In the genomic region with DNA sequence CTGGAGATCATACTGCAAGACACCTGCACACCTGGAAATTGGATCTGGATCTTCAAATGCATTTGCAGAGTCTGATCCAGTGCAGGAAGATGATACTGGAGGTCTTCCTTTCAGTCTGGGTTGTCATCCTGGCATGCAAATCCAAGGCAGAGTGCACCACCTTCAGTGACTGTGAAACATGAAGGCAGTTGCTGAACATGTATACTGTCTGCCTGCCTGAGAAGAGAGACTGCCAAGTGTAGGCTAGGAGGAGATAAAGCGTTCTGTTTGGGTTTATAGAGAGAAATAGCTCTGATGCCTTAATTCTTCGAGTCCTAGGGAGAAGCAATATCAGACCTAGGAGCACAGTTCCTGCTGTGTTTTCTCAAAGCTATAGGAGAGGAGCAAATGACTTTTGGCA, we compare ENCODE assay signal across 17 mouse cellular contexts. TPM values are rescaled to one million over a fixed set of nuclear protein-coding genes. Genes with fewer than 3 reads are reported as not detected.
DNase-seq lines count a peak whose midpoint lies in the region; ATAC-seq and TF ChIP-seq lines count a peak whose summit lies in the region.
"Had no signal": no experiment of that assay in that cellular context is flagged by ENCODE, and none has a peak within 500 bp of the region (broad histone marks: within the 10 kb centered on the region; RNA-seq: fewer than 3 reads in every experiment).

No protein-coding gene starts in this region.

- no peaks in the 10 kb centered on the region for H3K27me3 ChIP-seq in intestine, embryonic 16.5 days (replicated peaks; ENCODE audit: control insufficient read depth, insufficient read depth, low read length)
- H3K27me3 ChIP-seq in intestine, embryonic 15.5 days (replicated peaks) = no peaks in the 10 kb centered on the region
- no peaks in the 10 kb centered on the region for H3K27me3 ChIP-seq in midbrain, embryonic 12.5 days
- H3K27me3 ChIP-seq in midbrain, embryonic 16.5 days (ENCODE audit: control insufficient read depth, insufficient read depth, low read depth, low read length) = no peaks in the 10 kb centered on the region
- no peaks in the 10 kb centered on the region for H3K27me3 ChIP-seq in liver, embryonic 14.5 days (ENCODE audit: control insufficient read depth, insufficient read depth, low read length)
- H3K27me3 ChIP-seq: limb, embryonic 15.5 days had no signal

- H3K4me3 ChIP-seq in intestine, embryonic 16.5 days (ENCODE audit: low read length) = no peak overlapping the region
- H3K4me3 ChIP-seq in intestine, embryonic 15.5 days (replicated peaks) = no peak overlapping the region
- H3K4me3 ChIP-seq in midbrain, embryonic 12.5 days = no peak overlapping the region
- no peak overlapping the region for H3K4me3 ChIP-seq in midbrain, embryonic 16.5 days (ENCODE audit: low read depth, low read length)
- no peak overlapping the region for H3K4me3 ChIP-seq in bone marrow, adult 2 months (replicated peaks; ENCODE audit: control insufficient read depth, low read depth, low read length)
- no peak overlapping the region for H3K4me3 ChIP-seq in liver, embryonic 14.5 days (ENCODE audit: insufficient read depth in 1 of 2, low read depth in 2 of 2, low read length in 2 of 2)
- H3K4me3 ChIP-seq: limb, embryonic 15.5 days; midbrain, embryonic 10.5 days had no signal

- no peak for DNase-seq in liver, embryonic 14.5 days (ENCODE audit: low read depth in 3 of 3, low spot score in 3 of 3)
- no peak for DNase-seq in retina, embryonic 14.5 days (ENCODE audit: low spot score)
- no peak for DNase-seq in heart, postnatal 10 days
- DNase-seq: cerebellum, postnatal 25 days; gastrocnemius, postnatal 36 days; kidney, adult 2 months; kidney, postnatal 36 days; right cerebral cortex, postnatal 14 days had no signal

- TF ChIP-seq EP300 in liver, embryonic 14.5 days (IDR thresholded peaks at IDR 0.05; ENCODE audit: low read depth) = no peak

- 0 out of 2 replicates have a peak overlapping the region, but pooled peaks have one; percentile 16 for H3K27ac ChIP-seq in intestine, embryonic 16.5 days (ENCODE audit: low read length)
- no peak overlapping the region for H3K27ac ChIP-seq in intestine, embryonic 15.5 days
- H3K27ac ChIP-seq in midbrain, embryonic 12.5 days (replicated peaks) = peak overlapping the region; percentile 35; the same call in 1 of the 2 replicates
- H3K27ac ChIP-seq in midbrain, embryonic 16.5 days (ENCODE audit: low read length) = no peak overlapping the region
- H3K27ac ChIP-seq in bone marrow, adult 2 months (ENCODE audit: control insufficient read depth, insufficient read depth, low read depth, low read length, poor library complexity) = peak overlapping the region; percentile 48; the same call in 1 of the 2 replicates
- no peak overlapping the region for H3K27ac ChIP-seq in liver, embryonic 14.5 days
- H3K27ac ChIP-seq: limb, embryonic 15.5 days; midbrain, embryonic 10.5 days had no signal

- 69% methylated on average over 2 of the region's 2 CpGs for WGBS in intestine, embryonic 16.5 days
- WGBS in intestine, embryonic 15.5 days = 75% methylated on average over 2 of the region's 2 CpGs
- WGBS in midbrain, embryonic 12.5 days = 86% methylated on average over 2 of the region's 2 CpGs
- WGBS in midbrain, embryonic 16.5 days = 76% methylated on average over 2 of the region's 2 CpGs
- WGBS in bone marrow, adult 2 months = 39% methylated on average over 2 of the region's 2 CpGs
- WGBS in liver, embryonic 14.5 days (ENCODE audit: insufficient replicate concordance) = 27% methylated on average over 2 of the region's 2 CpGs

- H3K9ac ChIP-seq in intestine, embryonic 16.5 days (ENCODE audit: low read depth, low read length) = no peak overlapping the region
- no peak overlapping the region for H3K9ac ChIP-seq in intestine, embryonic 15.5 days
- no peak overlapping the region for H3K9ac ChIP-seq in midbrain, embryonic 12.5 days (replicated peaks)
- no peak overlapping the region for H3K9ac ChIP-seq in midbrain, embryonic 16.5 days (ENCODE audit: low read depth, low read length)
- no peak overlapping the region for H3K9ac ChIP-seq in liver, embryonic 14.5 days (replicated peaks)
- H3K9ac ChIP-seq: limb, embryonic 15.5 days had no signal

- H3K9me3 ChIP-seq in intestine, embryonic 16.5 days (ENCODE audit: control insufficient read depth, low read length) = no peaks in the 10 kb centered on the region
- H3K9me3 ChIP-seq in intestine, embryonic 15.5 days = no peaks in the 10 kb centered on the region
- no peaks in the 10 kb centered on the region for H3K9me3 ChIP-seq in midbrain, embryonic 12.5 days
- H3K9me3 ChIP-seq in midbrain, embryonic 16.5 days (replicated peaks; ENCODE audit: control insufficient read depth, low read length, poor library complexity, severe bottlenecking) = no peaks in the 10 kb centered on the region
- H3K9me3 ChIP-seq in liver, embryonic 14.5 days (ENCODE audit: control insufficient read depth, low read length) = no peaks in the 10 kb centered on the region
- H3K9me3 ChIP-seq: limb, embryonic 15.5 days; midbrain, embryonic 10.5 days had no signal

- no peak overlapping the region for H3K4me2 ChIP-seq in intestine, embryonic 16.5 days (ENCODE audit: low read depth, low read length)
- no peak overlapping the region for H3K4me2 ChIP-seq in intestine, embryonic 15.5 days (replicated peaks)
- H3K4me2 ChIP-seq in midbrain, embryonic 12.5 days (replicated peaks) = no peak overlapping the region
- no peak overlapping the region for H3K4me2 ChIP-seq in midbrain, embryonic 16.5 days (ENCODE audit: low read length)
- no peak overlapping the region for H3K4me2 ChIP-seq in liver, embryonic 14.5 days (ENCODE audit: low read depth)
- H3K4me2 ChIP-seq: limb, embryonic 15.5 days had no signal

- no peak for TF ChIP-seq CTCF in bone marrow, adult 2 months (IDR thresholded peaks at IDR 0.05; ENCODE audit: control insufficient read depth, insufficient read depth, low read length)
- no peak for TF ChIP-seq CTCF in liver, embryonic 14.5 days (IDR thresholded peaks at IDR 0.05; ENCODE audit: low read depth)

- no peak for ATAC-seq in intestine, embryonic 16.5 days
- no peak for ATAC-seq in intestine, embryonic 15.5 days
- ATAC-seq in midbrain, embryonic 12.5 days (ENCODE audit: low FRiP score, low read depth) = no peak
- no peak for ATAC-seq in midbrain, embryonic 16.5 days
- ATAC-seq in liver, embryonic 14.5 days (ENCODE audit: insufficient read depth) = 0 out of 2 replicates have a peak, but pooled peaks have one; percentile 8
- ATAC-seq: hindbrain, embryonic 16.5 days had no signal

- intact Hi-C loops in heart, postnatal 10 days (cut with DNase I) = no loop called here

- TF ChIP-seq POLR2A in bone marrow, adult 2 months (IDR thresholded peaks at IDR 0.05; ENCODE audit: borderline replicate concordance, control insufficient read depth, low read depth, low read length) = no peak

- H3K4me1 ChIP-seq in intestine, embryonic 16.5 days (ENCODE audit: control insufficient read depth, insufficient read depth, low read length) = no peaks in the 10 kb centered on the region
- no peaks in the 10 kb centered on the region for H3K4me1 ChIP-seq in intestine, embryonic 15.5 days (replicated peaks)
- H3K4me1 ChIP-seq in midbrain, embryonic 12.5 days = no peaks in the 10 kb centered on the region
- no peaks in the 10 kb centered on the region; the same call in none of the 2 replicates for H3K4me1 ChIP-seq in midbrain, embryonic 16.5 days (ENCODE audit: control insufficient read depth, insufficient read depth, low read length)
- peaks cover 3% of the 10 kb centered on the region for H3K4me1 ChIP-seq in bone marrow, adult 2 months (ENCODE audit: control insufficient read depth, insufficient read depth, low read length)
- peaks cover 0 to 3% of the 10 kb centered on the region in 2 experiments; a peak in 1 of 4 replicates for H3K4me1 ChIP-seq in liver, embryonic 14.5 days (replicated peaks; ENCODE audit: control insufficient read depth in 2 of 2, insufficient read depth in 2 of 2, low read length in 1 of 2)
- H3K4me1 ChIP-seq: limb, embryonic 15.5 days had no signal

- H3K36me3 ChIP-seq in intestine, embryonic 16.5 days (ENCODE audit: control insufficient read depth, insufficient read depth, low read length) = peaks cover 3% of the 10 kb centered on the region; the same call in 1 of the 2 replicates
- H3K36me3 ChIP-seq in intestine, embryonic 15.5 days = no peaks in the 10 kb centered on the region; the same call in 1 of the 2 replicates
- H3K36me3 ChIP-seq in midbrain, embryonic 12.5 days = peaks cover 50% of the 10 kb centered on the region
- no peaks in the 10 kb centered on the region for H3K36me3 ChIP-seq in midbrain, embryonic 16.5 days (ENCODE audit: control insufficient read depth, insufficient read depth, low read length)
- H3K36me3 ChIP-seq in liver, embryonic 14.5 days (replicated peaks; ENCODE audit: control insufficient read depth, insufficient read depth, low read depth) = no peaks in the 10 kb centered on the region; the same call in none of the 2 replicates

RNA-seq across cellular contexts. Expression of gene Trit1, which starts 9.0 kb away (rescaled TPM):
- polyA plus RNA-seq in intestine, embryonic 16.5 days (2015; fragmentation: Nextera tagmentation; extraction: Ambion mirVana) = 12.7 and 16.0 TPM in 2 replicates
- polyA plus RNA-seq in intestine, embryonic 15.5 days (2015; fragmentation: Nextera tagmentation; extraction: Ambion mirVana) = 15.6 and 16.7 TPM in 2 replicates
- 29.3 and 30.0 TPM in 2 replicates for polyA plus RNA-seq in midbrain, embryonic 12.5 days (2016; fragmentation: Nextera tagmentation; extraction: Ambion mirVana)
- polyA plus RNA-seq in midbrain, embryonic 16.5 days (2015; fragmentation: Nextera tagmentation; extraction: Ambion mirVana) = 25.3 and 25.9 TPM in 2 replicates
- polyA plus RNA-seq in bone marrow, adult 2 months (2011; ENCODE audit: insufficient read depth, insufficient read length, low replicate concordance, missing spikeins) = 7.3 and 12.3 TPM in 2 replicates
- 2.4 and 3.7 TPM in 2 replicates for polyA plus RNA-seq in liver, embryonic 14.5 days (2012; rRNA removed)
- polyA plus RNA-seq in liver, embryonic 14.5 days (2014; fragmentation: Nextera tagmentation; extraction: Ambion mirVana) = 5.2 and 5.3 TPM in 2 replicates
- 1 to 10 TPM; 7.7 to 8.3 TPM for total RNA-seq in heart, postnatal 10 days (2021)

RNA-seq across cellular contexts. Expression of gene Mycl, which starts 30.0 kb away (rescaled TPM):
- 5.1 and 5.3 TPM in 2 replicates for polyA plus RNA-seq in intestine, embryonic 16.5 days (2015; fragmentation: Nextera tagmentation; extraction: Ambion mirVana)
- 8.4 and 9.2 TPM in 2 replicates for polyA plus RNA-seq in intestine, embryonic 15.5 days (2015; fragmentation: Nextera tagmentation; extraction: Ambion mirVana)
- 130 and 140 TPM in 2 replicates for polyA plus RNA-seq in midbrain, embryonic 12.5 days (2016; fragmentation: Nextera tagmentation; extraction: Ambion mirVana)
- 58.9 and 68.8 TPM in 2 replicates for polyA plus RNA-seq in midbrain, embryonic 16.5 days (2015; fragmentation: Nextera tagmentation; extraction: Ambion mirVana)
- 0.40 and 0.60 TPM in 2 replicates for polyA plus RNA-seq in bone marrow, adult 2 months (2011; ENCODE audit: insufficient read depth, insufficient read length, low replicate concordance, missing spikeins)
- polyA plus RNA-seq in liver, embryonic 14.5 days (2012; rRNA removed) = 0.37 and 0.53 TPM in 2 replicates
- polyA plus RNA-seq in liver, embryonic 14.5 days (2014; fragmentation: Nextera tagmentation; extraction: Ambion mirVana) = 0.44 and 0.52 TPM in 2 replicates
- under 1 TPM; 0.22 to 0.84 TPM for total RNA-seq in heart, postnatal 10 days (2021)
- polyA plus RNA-seq: G1E had no signal

Comparison
In these comparisons a context has a peak if more than half of its experiments do, and no peak if none do; other contexts are left out.
1. H3K27ac ChIP-seq: peak in intestine, embryonic 16.5 days (single experiment), midbrain, embryonic 12.5 days (single experiment) and bone marrow, adult 2 months (single experiment); none in intestine, embryonic 15.5 days (single experiment), midbrain, embryonic 16.5 days (single experiment) and liver, embryonic 14.5 days (single experiment).